Mouse (Mus musculus): ENCODE measurements around the gene Tdrd9.

Gene Tdrd9

GRCm38 (mm10) chr12:111963339-111963738 is 8.0 kb upstream of the Tdrd9 start:
- DNase-seq = no peak

- peak; percentile 95 for DNase-seq
Measured at GRCm38 (mm10) chr12:111966683-111967173, 4.6 kb upstream of the Tdrd9 start, which contains the start of gene Atp5mpl. TSS of gene Atp5mpl (minus strand) at chr12:111966977.

GRCm38 (mm10) chr12:111970085-111970484 is 1.3 kb upstream of the Tdrd9 start:
- DNase-seq = no peak

GRCm38 (mm10) chr12:111972504-111972903 is 1.1 kb downstream of the Tdrd9 start:
- DNase-seq = no peak

- no peak for DNase-seq
Measured at GRCm38 (mm10) chr12:111974578-111974977, 3.2 kb downstream of the Tdrd9 start.

GRCm38 (mm10) chr12:111977138-111977537 is 5.8 kb downstream of the Tdrd9 start:
- peak; percentile 35 for DNase-seq

GRCm38 (mm10) chr12:111978274-111978673 is 6.9 kb downstream of the Tdrd9 start:
- no peak for DNase-seq

GRCm38 (mm10) chr12:111980887-111981367 is 9.6 kb downstream of the Tdrd9 start, which contains the start of gene Rd3l:
TSS of gene Rd3l (minus strand) at chr12:111981317.
- DNase-seq = peak; percentile 41

GRCm38 (mm10) chr12:111981831-111982230 is 10.5 kb downstream of the Tdrd9 start:
- peak; percentile 82 for DNase-seq

- DNase-seq = no peak
Measured at GRCm38 (mm10) chr12:111983165-111983564, 11.8 kb downstream of the Tdrd9 start.

- DNase-seq = peak; percentile 34
Measured at GRCm38 (mm10) chr12:111986756-111987155, 15.4 kb downstream of the Tdrd9 start.

GRCm38 (mm10) chr12:111992626-111993025 is 21.3 kb downstream of the Tdrd9 start:
- no peak for DNase-seq

GRCm38 (mm10) chr12:111995161-111995560 is 23.8 kb downstream of the Tdrd9 start:
- DNase-seq = no peak

- no peak for DNase-seq
Measured at GRCm38 (mm10) chr12:111999735-112000134, 28.4 kb downstream of the Tdrd9 start.

- peak; percentile 90 for DNase-seq
Measured at GRCm38 (mm10) chr12:112001223-112001622, 29.9 kb downstream of the Tdrd9 start.

GRCm38 (mm10) chr12:112012511-112013270 is 41.3 kb downstream of the Tdrd9 start:
- peak; percentile 35 for DNase-seq

GRCm38 (mm10) chr12:112013271-112013801 is 42.0 kb downstream of the Tdrd9 start:
- peak; percentile 25 for DNase-seq

GRCm38 (mm10) chr12:112016346-112016745 is 45.0 kb downstream of the Tdrd9 start:
- no peak for DNase-seq

- no peak for DNase-seq
Measured at GRCm38 (mm10) chr12:112023306-112023705, 51.9 kb downstream of the Tdrd9 start.

- DNase-seq = no peak
Measured at GRCm38 (mm10) chr12:112024581-112025310, 53.4 kb downstream of the Tdrd9 start.

- DNase-seq = no peak
Measured at GRCm38 (mm10) chr12:112025457-112025856, 54.1 kb downstream of the Tdrd9 start.

- DNase-seq = no peak
Measured at GRCm38 (mm10) chr12:112025907-112026645, 54.7 kb downstream of the Tdrd9 start.

- DNase-seq = no peak
Measured at GRCm38 (mm10) chr12:112027408-112027807, 56.0 kb downstream of the Tdrd9 start.
